17 mouse cellular contexts compared by ENCODE assay signal in genomic region chr2:8477827-8478528, GRCm38 (mm10).
DNase-seq lines count a peak whose midpoint lies in the region; ATAC-seq and TF ChIP-seq lines count a peak whose summit lies in the region.
"Had no signal": no experiment of that assay in that cellular context is flagged by ENCODE, and none has a peak within 500 bp of the region (broad histone marks: within the 10 kb centered on the region; RNA-seq: fewer than 3 reads in every experiment).

No protein-coding gene starts in this region.

- TF ChIP-seq EP300 in liver, postnatal 0 days (IDR thresholded peaks at IDR 0.05; ENCODE audit: low read depth) = no peak

- H3K4me3 ChIP-seq in hindbrain, embryonic 11.5 days (ENCODE audit: low read depth, low read length) = no peak overlapping the region
- H3K4me3 ChIP-seq in hindbrain, embryonic 16.5 days (ENCODE audit: low read length) = no peak overlapping the region
- no peak overlapping the region for H3K4me3 ChIP-seq in neural tube, embryonic 15.5 days (replicated peaks)
- no peak overlapping the region for H3K4me3 ChIP-seq in midbrain, embryonic 13.5 days (replicated peaks)
- no peak overlapping the region for H3K4me3 ChIP-seq in liver, postnatal 0 days (ENCODE audit: low read depth, low read length)
- H3K4me3 ChIP-seq: embryonic facial prominence, embryonic 15.5 days; heart, embryonic 12.5 days; left cerebral cortex, adult 2 months; limb, embryonic 12.5 days had no signal

- no peaks in the 10 kb centered on the region for H3K36me3 ChIP-seq in hindbrain, embryonic 11.5 days (ENCODE audit: control insufficient read depth, insufficient read depth, low read length)
- H3K36me3 ChIP-seq in hindbrain, embryonic 16.5 days (ENCODE audit: control insufficient read depth, insufficient read depth, low read length) = no peaks in the 10 kb centered on the region
- no peaks in the 10 kb centered on the region for H3K36me3 ChIP-seq in neural tube, embryonic 15.5 days
- no peaks in the 10 kb centered on the region for H3K36me3 ChIP-seq in midbrain, embryonic 13.5 days
- no peaks in the 10 kb centered on the region for H3K36me3 ChIP-seq in liver, postnatal 0 days (replicated peaks; ENCODE audit: insufficient read depth, low read length)
- H3K36me3 ChIP-seq: embryonic facial prominence, embryonic 15.5 days; G1E; heart, embryonic 12.5 days; limb, embryonic 12.5 days had no signal

- H3K27me3 ChIP-seq in hindbrain, embryonic 11.5 days (ENCODE audit: control insufficient read depth, insufficient read depth, low read length) = no peaks in the 10 kb centered on the region
- no peaks in the 10 kb centered on the region for H3K27me3 ChIP-seq in hindbrain, embryonic 16.5 days (replicated peaks; ENCODE audit: control insufficient read depth, insufficient read depth, low read length)
- H3K27me3 ChIP-seq in neural tube, embryonic 15.5 days (replicated peaks) = no peaks in the 10 kb centered on the region
- H3K27me3 ChIP-seq in midbrain, embryonic 13.5 days = no peaks in the 10 kb centered on the region
- no peaks in the 10 kb centered on the region for H3K27me3 ChIP-seq in liver, postnatal 0 days (ENCODE audit: insufficient read depth, low read length)
- H3K27me3 ChIP-seq: embryonic facial prominence, embryonic 15.5 days; heart, embryonic 12.5 days; limb, embryonic 12.5 days had no signal

- no peaks in the 10 kb centered on the region for H3K4me1 ChIP-seq in hindbrain, embryonic 11.5 days (replicated peaks; ENCODE audit: control insufficient read depth, insufficient read depth, low read length)
- no peaks in the 10 kb centered on the region for H3K4me1 ChIP-seq in hindbrain, embryonic 16.5 days (ENCODE audit: control insufficient read depth, insufficient read depth, low read depth, low read length)
- H3K4me1 ChIP-seq in neural tube, embryonic 15.5 days = 0 out of 2 replicates have a peak, but pooled peaks cover 3% of the 10 kb centered on the region
- H3K4me1 ChIP-seq in midbrain, embryonic 13.5 days (replicated peaks) = peaks cover 11% of the 10 kb centered on the region
- H3K4me1 ChIP-seq in liver, postnatal 0 days (ENCODE audit: insufficient read depth) = no peaks in the 10 kb centered on the region
- H3K4me1 ChIP-seq: embryonic facial prominence, embryonic 15.5 days; heart, embryonic 12.5 days; limb, embryonic 12.5 days had no signal

- TF ChIP-seq CTCF in liver, postnatal 0 days (IDR thresholded peaks at IDR 0.05; ENCODE audit: low read depth) = no peak

- DNase-seq in hindbrain, embryonic 11.5 days (ENCODE audit: low spot score) = peak; percentile 57
- DNase-seq in neural tube, embryonic 10.5 days (ENCODE audit: extremely low spot score, low spot score) = peak; percentile 22
- DNase-seq in liver, postnatal 0 days = no peak
- no peak for DNase-seq in lung, postnatal 10 days
- no peak for DNase-seq in right cerebral cortex, postnatal 36 days (ENCODE audit: low spot score in 2 of 2)
- DNase-seq: adrenal gland, adult 8-10 months; cerebellum, postnatal 10 days; heart, postnatal 4 days; right cerebral cortex, postnatal 14 days had no signal

- no peak overlapping the region for H3K4me2 ChIP-seq in hindbrain, embryonic 11.5 days (replicated peaks; ENCODE audit: low read depth, low read length)
- H3K4me2 ChIP-seq in hindbrain, embryonic 16.5 days (ENCODE audit: low read length) = no peak overlapping the region
- H3K4me2 ChIP-seq in neural tube, embryonic 15.5 days = no peak overlapping the region
- no peak overlapping the region for H3K4me2 ChIP-seq in midbrain, embryonic 13.5 days (replicated peaks)
- no peak overlapping the region for H3K4me2 ChIP-seq in liver, postnatal 0 days (ENCODE audit: low read depth, low read length)
- H3K4me2 ChIP-seq: embryonic facial prominence, embryonic 15.5 days; heart, embryonic 12.5 days; limb, embryonic 12.5 days had no signal

- H3K9ac ChIP-seq in hindbrain, embryonic 11.5 days (ENCODE audit: low read depth, low read length) = no peak overlapping the region
- no peak overlapping the region for H3K9ac ChIP-seq in hindbrain, embryonic 16.5 days (ENCODE audit: low read depth, low read length)
- H3K9ac ChIP-seq in neural tube, embryonic 15.5 days (replicated peaks) = no peak overlapping the region
- H3K9ac ChIP-seq in midbrain, embryonic 13.5 days (replicated peaks) = no peak overlapping the region
- no peak overlapping the region for H3K9ac ChIP-seq in liver, postnatal 0 days (replicated peaks)
- H3K9ac ChIP-seq: embryonic facial prominence, embryonic 15.5 days; heart, embryonic 12.5 days; limb, embryonic 12.5 days had no signal

- H3K27ac ChIP-seq in hindbrain, embryonic 11.5 days (ENCODE audit: low read depth, low read length) = no peak overlapping the region
- H3K27ac ChIP-seq in hindbrain, embryonic 16.5 days (ENCODE audit: low read depth, low read length) = no peak overlapping the region
- no peak overlapping the region for H3K27ac ChIP-seq in neural tube, embryonic 15.5 days (replicated peaks)
- no peak overlapping the region for H3K27ac ChIP-seq in midbrain, embryonic 13.5 days
- H3K27ac ChIP-seq in liver, postnatal 0 days (ENCODE audit: low read depth) = no peak overlapping the region
- H3K27ac ChIP-seq: embryonic facial prominence, embryonic 15.5 days; left cerebral cortex, adult 2 months; limb, embryonic 12.5 days had no signal

- WGBS in hindbrain, embryonic 11.5 days = 51% methylated on average over 6 of the region's 6 CpGs
- WGBS in hindbrain, embryonic 16.5 days = 38% methylated on average over 6 of the region's 6 CpGs
- WGBS in neural tube, embryonic 15.5 days = 16% methylated on average over 6 of the region's 6 CpGs
- WGBS in midbrain, embryonic 13.5 days = 42% methylated on average over 6 of the region's 6 CpGs
- 65% methylated on average over 6 of the region's 6 CpGs for WGBS in liver, postnatal 0 days (ENCODE audit: insufficient replicate concordance)

- H3K9me3 ChIP-seq in hindbrain, embryonic 11.5 days (ENCODE audit: control insufficient read depth, low read length) = no peaks in the 10 kb centered on the region
- no peaks in the 10 kb centered on the region for H3K9me3 ChIP-seq in hindbrain, embryonic 16.5 days (ENCODE audit: control insufficient read depth, low read length)
- no peaks in the 10 kb centered on the region for H3K9me3 ChIP-seq in neural tube, embryonic 15.5 days (replicated peaks)
- no peaks in the 10 kb centered on the region for H3K9me3 ChIP-seq in midbrain, embryonic 13.5 days
- H3K9me3 ChIP-seq in liver, postnatal 0 days (ENCODE audit: low read length) = no peaks in the 10 kb centered on the region
- H3K9me3 ChIP-seq: embryonic facial prominence, embryonic 15.5 days; G1E; heart, embryonic 12.5 days; limb, embryonic 12.5 days had no signal

- ATAC-seq in hindbrain, embryonic 11.5 days (ENCODE audit: low FRiP score) = peak; percentile 90
- no peak for ATAC-seq in hindbrain, embryonic 16.5 days
- ATAC-seq in neural tube, embryonic 15.5 days (ENCODE audit: low FRiP score) = no peak
- peak; percentile 63 for ATAC-seq in midbrain, embryonic 13.5 days
- ATAC-seq in liver, postnatal 0 days = no peak

Comparison
In these comparisons a context has a peak if more than half of its experiments do, and no peak if none do; other contexts are left out.
1. ATAC-seq: peak in hindbrain, embryonic 11.5 days (single experiment) and midbrain, embryonic 13.5 days (single experiment); none in hindbrain, embryonic 16.5 days (single experiment), neural tube, embryonic 15.5 days (single experiment) and liver, postnatal 0 days (single experiment).
2. DNase-seq: peak in hindbrain, embryonic 11.5 days (single experiment) and neural tube, embryonic 10.5 days (single experiment); none in liver, postnatal 0 days (single experiment), lung, postnatal 10 days (single experiment) and right cerebral cortex, postnatal 36 days (0 of 2).